Mouse (Mus musculus) thymus, postnatal 0 days (tissue): ENCODE data around the gene Gm28048. TPM values are rescaled to one million over a fixed set of nuclear protein-coding genes. Genes with fewer than 3 reads are reported as not detected.

Experiments used
- DNase-seq: peaks from one replicate; pipeline ENCODE4 v3.0.0-alpha.2; 2015; ENCODE audit warnings: low spot score
- polyA plus RNA-seq: library from polyadenylated mRNA; unstranded; fragments of >200 nt; fragmentation: Nextera tagmentation; extraction: Ambion mirVana; gene quantifications from 2 replicates; pipeline ENCODE4 v1.2.1, GENCODE M21; 2015

Gene Gm28048
- polyA plus RNA-seq, 1 experiment from 2014 or later = 44.0 TPM

GRCm38 (mm10) chr11:22844754-22845718, 136.9 kb downstream of the Gm28048 start:
- DNase-seq = peak; percentile 50

- DNase-seq = no peak
Observed at GRCm38 (mm10) chr11:22839456-22839855, 142.4 kb downstream of the Gm28048 start.

DNA sequence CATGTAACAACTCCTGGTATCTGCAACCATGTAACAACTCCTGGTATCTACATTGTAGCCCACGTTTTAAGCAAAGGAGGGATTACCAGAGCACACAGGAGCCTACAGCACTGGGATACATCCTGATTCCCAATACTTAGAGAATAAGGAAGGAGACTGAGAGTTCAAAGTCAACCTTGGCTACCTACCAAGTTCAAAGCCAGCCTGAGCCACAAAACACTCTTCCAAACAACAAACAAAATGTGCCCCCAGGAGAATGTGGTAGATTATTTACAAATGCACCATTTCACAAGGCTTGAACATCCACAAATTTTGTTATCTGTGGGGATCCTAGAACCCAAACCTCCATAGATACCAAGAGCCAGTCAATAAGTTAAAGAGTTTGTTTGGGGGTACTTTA, 143.5 kb downstream of the Gm28048 start:
- DNase-seq = no peak

- DNase-seq = no peak
Observed at GRCm38 (mm10) chr11:22836269-22836668, 145.6 kb downstream of the Gm28048 start.

DNA sequence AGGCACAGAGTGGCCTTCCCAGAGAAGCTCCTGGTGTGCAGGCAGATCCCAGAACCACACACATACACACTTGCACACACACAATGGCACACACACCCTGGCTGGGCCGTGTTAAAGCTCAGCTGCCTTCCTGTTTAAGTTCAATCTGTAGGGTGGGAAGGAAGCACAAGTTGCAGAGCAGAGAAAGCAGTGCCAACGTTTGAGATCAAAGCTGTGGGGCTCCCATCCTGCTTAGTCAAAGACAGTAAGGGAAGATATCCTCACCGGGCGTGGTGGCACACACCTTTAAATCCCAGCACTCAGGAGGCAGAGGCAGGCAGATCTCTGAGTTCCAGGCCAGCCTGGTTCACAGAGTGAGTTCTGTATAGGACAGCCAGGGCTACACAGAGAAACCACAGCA, 149.3 kb downstream of the Gm28048 start:
- DNase-seq = peak; percentile 51

DNA sequence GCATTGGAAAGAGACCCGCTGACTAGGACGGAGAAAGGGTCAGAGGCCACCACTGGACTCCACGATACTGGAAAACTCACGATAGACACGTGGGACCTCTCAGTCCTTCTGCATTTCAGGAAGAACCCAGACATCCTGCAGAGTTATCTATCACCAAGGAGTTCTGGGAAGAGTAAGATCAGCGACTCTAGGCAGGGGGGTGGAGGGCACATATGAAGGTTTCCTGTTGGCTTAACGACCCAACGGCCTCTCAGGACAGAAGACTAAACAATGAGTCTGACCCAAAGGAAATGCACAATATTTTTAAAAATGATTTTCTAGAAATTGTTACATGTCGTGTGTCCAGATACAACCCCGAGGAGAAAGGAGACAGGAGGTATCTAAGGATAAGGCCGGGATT, 150.0 kb downstream of the Gm28048 start:
- DNase-seq = no peak

- no peak for DNase-seq
Observed at GRCm38 (mm10) chr11:22830684-22831083, 151.2 kb downstream of the Gm28048 start.

DNA sequence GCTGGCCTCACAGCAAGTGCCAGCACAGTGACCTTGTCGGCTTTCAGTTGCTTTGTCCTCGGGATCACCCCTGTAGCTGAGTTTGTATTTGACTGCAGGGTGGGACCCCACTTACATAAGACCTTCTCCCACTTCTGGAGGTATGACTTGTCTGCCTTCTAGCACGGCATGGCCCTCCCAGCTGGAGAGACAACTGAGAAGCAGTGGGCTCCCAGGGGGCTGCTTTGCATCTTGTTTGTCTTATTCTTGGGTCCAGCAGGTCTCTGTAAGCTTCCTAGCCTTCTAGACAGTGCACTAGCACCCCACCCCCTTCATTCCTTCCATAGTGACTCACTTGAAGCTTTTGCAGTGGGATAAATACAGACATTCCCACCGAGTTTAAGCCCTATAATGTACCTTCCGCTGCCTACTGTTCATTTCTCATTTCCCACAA, 151.7 kb downstream of the Gm28048 start:
- no peak for DNase-seq

DNA sequence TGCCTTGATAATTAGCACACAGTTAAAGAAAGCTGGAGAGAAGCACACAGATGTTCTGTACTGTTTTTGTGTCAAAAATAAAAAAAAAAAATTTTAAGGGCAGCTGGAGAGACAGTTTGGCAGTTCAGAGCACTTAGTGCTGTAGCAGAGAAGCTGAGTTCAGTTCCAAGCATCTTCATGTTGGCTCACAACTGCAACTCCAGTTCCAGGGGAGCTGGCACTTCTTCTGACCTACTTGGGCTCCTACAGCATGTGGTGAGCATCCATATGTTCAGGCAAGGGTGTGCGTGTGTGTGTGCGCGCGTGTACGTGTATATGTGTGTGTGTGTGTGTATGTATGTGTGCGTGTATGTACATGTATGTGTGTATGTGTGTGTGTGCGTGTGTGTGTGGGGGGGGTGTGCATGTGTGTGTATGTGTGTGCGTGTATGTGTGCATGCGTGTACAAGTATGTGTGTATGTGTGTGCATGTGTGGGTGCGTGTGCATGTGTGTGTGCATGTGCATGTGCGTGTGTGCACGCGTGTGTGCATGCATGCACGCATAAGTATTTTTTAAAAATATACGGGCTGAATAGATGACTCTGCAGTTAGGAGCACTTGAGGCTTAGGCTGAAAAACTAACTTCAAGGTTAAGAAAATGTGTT, 152.8 kb downstream of the Gm28048 start:
- DNase-seq = peak; percentile 45

DNA sequence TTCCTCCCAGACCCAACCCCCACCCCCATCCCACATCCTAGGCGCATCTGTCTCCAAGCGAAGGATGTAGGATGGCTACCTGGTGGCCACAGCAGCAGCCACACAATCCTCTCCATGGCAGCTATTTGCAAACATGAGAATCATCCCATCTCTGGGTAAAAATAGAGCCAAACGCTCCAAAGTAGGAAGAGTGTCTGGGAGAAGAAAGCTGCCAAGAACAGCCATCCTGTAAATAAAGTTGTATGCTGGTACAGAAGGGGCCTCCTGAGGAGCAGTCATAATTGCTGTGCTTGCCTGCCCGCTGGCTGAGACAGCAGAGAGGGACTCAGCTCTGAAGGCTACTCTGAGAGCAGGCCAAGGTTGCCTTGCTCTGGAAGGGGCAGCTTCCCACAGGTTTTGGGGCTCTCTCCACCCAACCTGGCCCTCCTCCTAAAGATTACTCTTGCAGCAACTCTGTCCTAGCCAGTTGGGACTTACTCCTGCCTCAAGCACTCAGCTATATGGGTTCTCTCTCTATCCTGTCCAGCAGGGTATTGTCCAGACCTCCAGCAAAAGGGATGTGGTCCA, 154.3 kb downstream of the Gm28048 start:
- DNase-seq = no peak

GRCm38 (mm10) chr11:22826665-22827064, 155.2 kb downstream of the Gm28048 start:
- DNase-seq = no peak

DNA sequence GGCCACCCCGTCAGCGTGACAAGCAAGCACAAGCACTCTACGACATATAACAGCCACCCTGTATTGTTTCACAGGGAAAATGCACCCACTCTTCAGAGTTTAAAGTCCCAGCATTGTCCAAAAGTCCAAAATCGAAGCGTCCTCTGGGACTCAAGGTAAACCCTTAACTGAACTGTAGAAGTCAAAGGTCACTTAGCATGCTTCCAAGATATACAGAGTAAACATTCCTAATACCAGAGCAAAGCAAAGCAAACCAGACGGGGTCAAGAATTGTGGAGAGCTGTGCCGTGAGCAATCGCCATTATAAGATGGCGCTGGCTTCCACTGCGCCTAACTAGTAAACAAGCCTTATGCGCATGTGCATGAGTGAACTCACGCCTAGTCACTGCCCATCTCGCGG, 155.8 kb downstream of the Gm28048 start:
- DNase-seq = no peak

GRCm38 (mm10) chr11:22825548-22825947, 156.3 kb downstream of the Gm28048 start:
- DNase-seq = no peak

- no peak for DNase-seq
Observed at GRCm38 (mm10) chr11:22824049-22824705, 157.7 kb downstream of the Gm28048 start.

- DNase-seq = no peak
Observed at GRCm38 (mm10) chr11:22821243-22821642, 160.6 kb downstream of the Gm28048 start.

DNA sequence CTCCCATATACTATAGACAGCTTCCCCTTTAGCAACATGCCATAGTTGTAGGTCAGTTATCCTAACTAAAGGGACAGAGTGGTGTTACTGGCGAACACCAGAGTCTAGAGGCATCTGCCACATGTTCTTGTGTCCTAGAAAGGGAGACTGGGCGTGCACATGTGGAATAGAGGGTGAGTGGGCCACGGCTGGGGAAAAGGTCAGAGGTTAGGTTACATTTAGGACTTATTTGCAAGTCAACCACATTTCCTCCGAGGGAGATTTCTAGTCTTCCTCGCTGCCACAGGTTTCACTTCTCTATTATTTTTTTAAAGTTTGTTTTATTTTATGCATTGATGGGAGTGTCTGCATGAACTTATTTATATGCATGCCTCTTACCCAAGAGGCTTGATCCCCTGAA, 163.5 kb downstream of the Gm28048 start:
- DNase-seq = no peak

DNA sequence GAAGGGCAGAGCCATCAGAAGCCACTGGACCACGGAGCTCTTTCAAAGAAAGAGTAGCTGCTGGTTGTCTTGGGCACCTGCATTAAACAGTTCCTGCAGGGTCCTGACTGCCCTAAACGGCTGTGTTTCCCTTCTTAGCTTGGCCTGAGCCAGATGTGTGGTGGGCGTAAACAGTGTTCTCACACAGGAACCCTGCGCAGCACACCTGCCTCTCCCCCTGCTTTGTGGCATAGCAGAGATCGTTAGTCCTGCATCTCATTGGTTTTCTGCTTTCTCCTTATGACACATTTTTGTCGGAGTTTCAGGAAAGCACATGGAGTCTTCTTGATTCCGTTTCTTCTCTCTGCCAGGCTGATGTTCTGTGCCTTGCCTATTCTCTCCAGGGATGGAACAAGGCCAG, 166.0 kb downstream of the Gm28048 start:
- peak; percentile 84 for DNase-seq

DNA sequence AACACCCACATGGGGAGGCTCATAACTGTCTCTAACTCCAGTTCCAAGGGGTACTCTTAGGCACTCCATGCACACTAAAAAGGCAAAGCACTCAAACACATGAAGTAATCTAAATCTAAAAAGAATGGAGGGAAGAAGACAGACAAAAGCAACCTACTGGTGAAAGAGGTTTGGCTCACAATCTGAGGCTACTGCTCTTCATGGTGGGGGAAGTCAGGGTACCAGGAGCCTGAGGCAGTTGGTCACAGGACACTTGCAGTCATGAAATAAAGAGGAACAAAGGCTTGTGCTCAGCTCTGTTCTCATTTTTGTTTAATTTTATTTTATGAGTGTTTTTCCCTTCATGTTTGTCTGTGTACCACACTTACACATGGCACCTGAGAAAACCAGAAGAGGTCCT, 166.7 kb downstream of the Gm28048 start:
- DNase-seq = no peak

- DNase-seq = peak; percentile 45
Observed at GRCm38 (mm10) chr11:22813921-22814704, 167.8 kb downstream of the Gm28048 start.

- peak; percentile 51 for DNase-seq
Observed at GRCm38 (mm10) chr11:22813427-22813826, 168.5 kb downstream of the Gm28048 start.

DNA sequence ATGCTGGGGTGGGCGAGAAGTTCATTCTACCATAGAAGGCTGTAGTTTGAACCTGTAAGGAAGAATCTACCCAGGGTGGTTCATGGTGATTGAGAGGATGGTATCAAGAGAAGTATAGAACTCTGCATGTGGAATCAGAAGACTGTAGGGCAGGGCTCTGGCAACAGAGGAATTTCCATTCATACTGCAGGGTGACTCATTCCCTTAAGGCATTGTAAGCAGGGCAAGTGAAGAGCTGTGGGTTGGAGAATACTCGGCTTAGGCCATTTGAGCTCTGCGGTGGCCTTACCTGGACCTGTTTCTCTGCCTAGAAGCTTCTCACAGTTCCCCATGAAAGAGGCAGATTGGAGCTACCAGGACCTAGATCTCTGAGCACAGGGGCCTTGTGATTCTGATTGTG, 170.5 kb downstream of the Gm28048 start:
- DNase-seq = no peak
